Mouse (Mus musculus) heart, embryonic 15.5 days (tissue): Measurements from ENCODE around the gene Tbcb. TPM values are rescaled to one million over a fixed set of nuclear protein-coding genes. Genes with fewer than 3 reads are reported as not detected.
"Not testable (repeated sequence)": the region's sequence is repeated elsewhere in the genome, so short reads cannot be mapped to it uniquely, and the experiment has no call there.

ENCODE experiments used
- ATAC-seq: fragments of 200-750 bp; cut with Nextera tagmentation; replicated peaks from 2 replicates; pipeline ENCODE4 v1.8.0; 2017; ENCODE audit warnings: low read depth, moderate TSS enrichment; ENCODE audit not compliant: insufficient number of reproducible peaks, insufficient read depth, low FRiP score
- H3K27ac ChIP-seq: fragments of 300-500 bp; sonication (generic); 2 replicates; pipeline ENCODE4 v1.5.1; 2015; ENCODE audit warnings: mild to moderate bottlenecking, inconsistent platforms
- H3K27me3 ChIP-seq: fragments of 300-500 bp; sonication (generic); 2 replicates; pipeline ENCODE4 v1.6.1; 2015; ENCODE audit warnings: inconsistent platforms
- H3K36me3 ChIP-seq: fragments of 300-500 bp; sonication (generic); 2 replicates; pipeline ENCODE4 v1.6.1; 2015; ENCODE audit warnings: mild to moderate bottlenecking, inconsistent platforms
- H3K4me1 ChIP-seq: fragments of 300-500 bp; sonication (generic); replicated peaks from 2 replicates; pipeline ENCODE4 v1.6.1; 2015; ENCODE audit warnings: inconsistent platforms
- H3K4me2 ChIP-seq: fragments of 300-500 bp; sonication (generic); 2 replicates; pipeline ENCODE4 v1.6.1; 2015; ENCODE audit warnings: inconsistent platforms, mild to moderate bottlenecking, moderate library complexity
- H3K4me3 ChIP-seq: fragments of 300-500 bp; sonication (generic); 2 replicates; pipeline ENCODE4 v1.5.1; 2015; ENCODE audit warnings: mild to moderate bottlenecking, inconsistent platforms
- H3K9ac ChIP-seq: fragments of 300-500 bp; sonication (generic); 2 replicates; pipeline ENCODE4 v1.6.1; 2015; ENCODE audit warnings: mild to moderate bottlenecking, inconsistent platforms
- H3K9me3 ChIP-seq: fragments of 300-500 bp; sonication (generic); replicated peaks from 2 replicates; pipeline ENCODE4 v1.6.1; 2016; ENCODE audit warnings: inconsistent platforms
- WGBS: fragments of 180-500 bp; shearing (Covaris S2); methylation state at CpG from one replicate; pipeline ENCODE4 v1.1.7; 2015; ENCODE audit warnings: mixed read lengths; 5-methylcytosine and 5-hydroxymethylcytosine counted together
- polyA plus RNA-seq: library from polyadenylated mRNA; unstranded; fragments of >200 nt; fragmentation: Nextera tagmentation; extraction: Ambion mirVana; gene quantifications from 2 replicates; pipeline ENCODE4 v1.2.1, GENCODE M21; 2015

Gene Tbcb
- polyA plus RNA-seq, 1 experiment from 2014 or later: 125 TPM

- no peaks in the 10 kb centered on the region for H3K9me3 ChIP-seq
- H3K4me2 ChIP-seq: peak overlapping the region; percentile 80
- H3K4me3 ChIP-seq: peak overlapping the region; percentile 80
- peaks cover 38% of the 10 kb centered on the region for H3K36me3 ChIP-seq
- no peaks in the 10 kb centered on the region for H3K27me3 ChIP-seq
- peak overlapping the region; percentile 88 for H3K27ac ChIP-seq
- under 1% methylated on average over 22 of the region's 26 CpGs for WGBS
- peak overlapping the region; percentile 83 for H3K9ac ChIP-seq
- ATAC-seq: peak; percentile 63
- H3K4me1 ChIP-seq: peaks cover 23% of the 10 kb centered on the region
Measured at GRCm38 (mm10) chr7:30193581-30194100, 38.4 kb downstream of the Tbcb start.

- WGBS: 33% methylated on average over 9 of the region's 9 CpGs
- H3K4me2 ChIP-seq: peak overlapping the region; percentile 80
- peak overlapping the region; percentile 80 for H3K4me3 ChIP-seq
- H3K27me3 ChIP-seq: no peaks in the 10 kb centered on the region
- no peak for ATAC-seq
- peak overlapping the region; percentile 88 for H3K27ac ChIP-seq
- H3K9me3 ChIP-seq: no peaks in the 10 kb centered on the region
- H3K36me3 ChIP-seq: peaks cover 44% of the 10 kb centered on the region
- peak overlapping the region; percentile 83; the same call in 1 of the 2 replicates for H3K9ac ChIP-seq
- H3K4me1 ChIP-seq: peaks cover 20% of the 10 kb centered on the region
Measured at GRCm38 (mm10) chr7:30193013-30193412, 39.1 kb downstream of the Tbcb start.

GRCm38 (mm10) chr7:30192088-30192487, 40.0 kb downstream of the Tbcb start:
- Histone ChIP-seq H3K9ac (no peak overlapping the region), H3K9me3 (no peaks in the 10 kb centered on the region), H3K36me3 (peaks cover 54% of the 10 kb centered on the region), H3K4me1 (peaks cover 20% of the 10 kb centered on the region), H3K4me3 (no peak overlapping the region), H3K27me3 (no peaks in the 10 kb centered on the region), H3K4me2 (no peak overlapping the region), H3K27ac (no peak overlapping the region)
- WGBS: 87% methylated on average over 12 of the region's 12 CpGs
- no peak for ATAC-seq

GRCm38 (mm10) chr7:30189116-30189491, 43.0 kb downstream of the Tbcb start:
- no peak overlapping the region for H3K4me2 ChIP-seq
- no peak overlapping the region for H3K4me3 ChIP-seq
- H3K9ac ChIP-seq: no peak overlapping the region
- 76% methylated on average over 4 of the region's 4 CpGs for WGBS
- no peaks in the 10 kb centered on the region for H3K9me3 ChIP-seq
- no peak overlapping the region for H3K27ac ChIP-seq
- H3K36me3 ChIP-seq: peaks cover 70% of the 10 kb centered on the region
- no peak for ATAC-seq
- no peaks in the 10 kb centered on the region for H3K27me3 ChIP-seq
- H3K4me1 ChIP-seq: peaks cover 30% of the 10 kb centered on the region

- H3K9me3 ChIP-seq: no peaks in the 10 kb centered on the region
- H3K27ac ChIP-seq: no peak overlapping the region
- peaks cover 29% of the 10 kb centered on the region for H3K4me1 ChIP-seq
- H3K4me2 ChIP-seq: no peak overlapping the region
- H3K27me3 ChIP-seq: no peaks in the 10 kb centered on the region
- no peak overlapping the region for H3K9ac ChIP-seq
- no peak for ATAC-seq
- H3K4me3 ChIP-seq: no peak overlapping the region
- peaks cover 70% of the 10 kb centered on the region for H3K36me3 ChIP-seq
- 72% methylated on average over 12 of the region's 12 CpGs for WGBS
Measured at GRCm38 (mm10) chr7:30188344-30189115, 43.5 kb downstream of the Tbcb start.

GRCm38 (mm10) chr7:30184641-30185348, 47.3 kb downstream of the Tbcb start:
- peak overlapping the region; percentile 73 for H3K9ac ChIP-seq
- H3K9me3 ChIP-seq: no peaks in the 10 kb centered on the region
- H3K27ac ChIP-seq: peak overlapping the region; percentile 79
- no peak for ATAC-seq
- H3K4me3 ChIP-seq: peak overlapping the region; percentile 58
- WGBS: 65% methylated on average over 13 of the region's 13 CpGs
- no peaks in the 10 kb centered on the region for H3K27me3 ChIP-seq
- H3K4me1 ChIP-seq: peaks cover 19% of the 10 kb centered on the region
- H3K36me3 ChIP-seq: peaks cover 40% of the 10 kb centered on the region
- H3K4me2 ChIP-seq: peak overlapping the region; percentile 72

GRCm38 (mm10) chr7:30183879-30184289, 48.2 kb downstream of the Tbcb start, which contains the start of gene Cox7a1:
Gene Cox7a1 (plus strand): TSS chr7:30184144.
- peak; percentile 80 for ATAC-seq
- WGBS: 2% methylated on average over 11 of the region's 11 CpGs
- peak within 1 kb of the TSS; percentile 79 for H3K27ac ChIP-seq
- H3K36me3 ChIP-seq: peaks cover 35% of the 10 kb centered on the region
- H3K9me3 ChIP-seq: no peaks in the 10 kb centered on the region
- H3K27me3 ChIP-seq: no peaks in the 10 kb centered on the region
- H3K9ac ChIP-seq: peak within 1 kb of the TSS; percentile 73
- peak within 1 kb of the TSS; percentile 72 for H3K4me2 ChIP-seq
- H3K4me3 ChIP-seq: peak within 1 kb of the TSS; percentile 58
- peaks cover 19% of the 10 kb centered on the region for H3K4me1 ChIP-seq

- H3K27me3 ChIP-seq, H3K9ac ChIP-seq, ATAC-seq, H3K9me3 ChIP-seq, H3K27ac ChIP-seq, H3K4me3 ChIP-seq: not testable (repeated sequence)
- Histone ChIP-seq H3K36me3 (peaks cover 35% of the 10 kb centered on the region), H3K4me2 (peak overlapping the region; percentile 72), H3K4me1 (peaks cover 19% of the 10 kb centered on the region)
- WGBS: 65% methylated on average over 6 of the region's 7 CpGs
Measured at GRCm38 (mm10) chr7:30183189-30183588, 48.9 kb downstream of the Tbcb start.

GRCm38 (mm10) chr7:30181929-30182328, 50.1 kb downstream of the Tbcb start:
- not testable (repeated sequence) for H3K9me3 ChIP-seq, H3K27ac ChIP-seq, ATAC-seq, H3K9ac ChIP-seq, H3K4me3 ChIP-seq, H3K27me3 ChIP-seq, H3K4me2 ChIP-seq
- 88% methylated on average over 10 of the region's 10 CpGs for WGBS
- H3K4me1 ChIP-seq: peaks cover 19% of the 10 kb centered on the region
- peaks cover 28% of the 10 kb centered on the region for H3K36me3 ChIP-seq

- Histone ChIP-seq H3K4me3 (no peak overlapping the region), H3K4me2 (no peak overlapping the region), H3K27ac (no peak overlapping the region), H3K9me3 (no peaks in the 10 kb centered on the region), H3K9ac (no peak overlapping the region), H3K4me1 (peaks cover 19% of the 10 kb centered on the region), H3K36me3 (peaks cover 27% of the 10 kb centered on the region), H3K27me3 (no peaks in the 10 kb centered on the region)
- ATAC-seq: no peak
- WGBS: 5% methylated on average over 4 of the region's 4 CpGs
Measured at GRCm38 (mm10) chr7:30181308-30181707, 50.8 kb downstream of the Tbcb start.

GRCm38 (mm10) chr7:30178256-30178655, 53.8 kb downstream of the Tbcb start:
- no peaks in the 10 kb centered on the region for H3K27me3 ChIP-seq
- H3K4me2 ChIP-seq: no peak overlapping the region
- H3K36me3 ChIP-seq: peaks cover 23% of the 10 kb centered on the region
- H3K27ac ChIP-seq: no peak overlapping the region
- no peak overlapping the region for H3K9ac ChIP-seq
- WGBS: 56% methylated on average over 11 of the region's 11 CpGs
- no peak overlapping the region for H3K4me3 ChIP-seq
- no peaks in the 10 kb centered on the region for H3K4me1 ChIP-seq
- no peak for ATAC-seq
- no peaks in the 10 kb centered on the region for H3K9me3 ChIP-seq
